Mouse (Mus musculus): Measurements from ENCODE around the gene Tnfrsf8.
"Not testable (repeated sequence)": the region's sequence is repeated elsewhere in the genome, so short reads cannot be mapped to it uniquely, and the experiment has no call there.

Tnfrsf8 gene

DNA sequence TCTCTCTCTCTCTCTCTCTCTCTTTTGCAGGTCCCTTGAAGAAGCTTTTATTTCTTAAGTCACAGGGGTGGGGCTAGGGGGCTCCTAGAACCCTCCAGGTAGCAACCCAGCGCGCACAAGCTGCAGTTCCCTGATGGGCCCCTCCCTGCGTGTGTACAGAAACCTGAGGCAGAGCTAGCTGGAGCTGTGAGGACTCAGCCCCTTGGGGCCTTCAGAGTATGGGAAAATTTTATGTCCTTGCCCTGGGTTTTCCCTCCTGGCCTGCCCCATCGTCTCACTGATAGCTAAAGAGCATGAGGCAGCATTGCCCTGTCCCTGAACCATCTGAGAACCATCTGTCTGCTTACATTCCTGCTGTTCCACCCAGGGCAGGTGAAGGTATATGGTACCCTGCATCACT, 8.5 kb downstream of the Tnfrsf8 start:
- DNase-seq (ENCODE audit: low spot score) = no peak

- DNase-seq (ENCODE audit: low spot score) = not testable (repeated sequence)
Observed at GRCm38 (mm10) chr4:145305661-145306362, 9.2 kb downstream of the Tnfrsf8 start.

- DNase-seq (ENCODE audit: low spot score) = no peak
Observed at GRCm38 (mm10) chr4:145304109-145304508, 10.9 kb downstream of the Tnfrsf8 start.

GRCm38 (mm10) chr4:145302106-145302505, 12.9 kb downstream of the Tnfrsf8 start:
- no peak for DNase-seq (ENCODE audit: low spot score)

DNA sequence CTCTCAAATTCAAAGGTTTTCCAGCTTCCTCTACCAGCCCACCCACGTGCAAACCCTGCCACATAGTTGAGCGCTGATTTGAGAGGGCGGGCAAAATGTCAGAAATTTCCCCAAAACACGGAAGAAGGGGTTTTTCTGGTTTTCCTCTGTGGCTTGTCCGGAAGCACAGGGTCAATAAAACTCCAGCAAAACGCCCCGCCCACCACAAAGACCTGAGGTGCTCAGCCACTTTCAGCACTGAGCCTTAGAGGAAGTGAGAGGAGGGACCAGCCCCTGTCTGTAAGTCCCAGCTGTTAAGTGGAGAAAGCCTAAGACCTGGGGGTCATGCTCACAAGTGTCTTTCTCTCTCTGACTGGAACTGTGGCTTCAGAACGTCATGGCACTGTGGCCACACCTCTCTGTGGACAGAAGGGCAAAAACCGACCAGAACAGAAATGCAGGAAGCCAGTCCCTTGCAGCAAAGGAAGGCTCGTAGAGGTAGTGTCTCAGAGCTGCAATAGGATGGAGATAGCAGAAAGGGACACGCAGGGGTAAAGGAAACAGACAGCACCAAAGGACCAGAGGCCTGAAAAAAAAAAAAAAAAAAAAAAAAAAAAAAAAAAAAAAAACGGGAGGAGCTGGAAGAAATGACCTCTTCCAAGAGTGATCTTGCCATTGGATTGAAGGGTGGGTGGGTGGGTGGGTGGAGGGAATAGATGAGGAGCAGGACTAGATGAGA, 14.6 kb downstream of the Tnfrsf8 start:
- DNase-seq (ENCODE audit: low spot score) = peak; percentile 44

- DNase-seq (ENCODE audit: low spot score) = no peak
Observed at GRCm38 (mm10) chr4:145299355-145299754, 15.6 kb downstream of the Tnfrsf8 start.

GRCm38 (mm10) chr4:145298846-145299245, 16.1 kb downstream of the Tnfrsf8 start:
- DNase-seq (ENCODE audit: low spot score) = no peak

DNA sequence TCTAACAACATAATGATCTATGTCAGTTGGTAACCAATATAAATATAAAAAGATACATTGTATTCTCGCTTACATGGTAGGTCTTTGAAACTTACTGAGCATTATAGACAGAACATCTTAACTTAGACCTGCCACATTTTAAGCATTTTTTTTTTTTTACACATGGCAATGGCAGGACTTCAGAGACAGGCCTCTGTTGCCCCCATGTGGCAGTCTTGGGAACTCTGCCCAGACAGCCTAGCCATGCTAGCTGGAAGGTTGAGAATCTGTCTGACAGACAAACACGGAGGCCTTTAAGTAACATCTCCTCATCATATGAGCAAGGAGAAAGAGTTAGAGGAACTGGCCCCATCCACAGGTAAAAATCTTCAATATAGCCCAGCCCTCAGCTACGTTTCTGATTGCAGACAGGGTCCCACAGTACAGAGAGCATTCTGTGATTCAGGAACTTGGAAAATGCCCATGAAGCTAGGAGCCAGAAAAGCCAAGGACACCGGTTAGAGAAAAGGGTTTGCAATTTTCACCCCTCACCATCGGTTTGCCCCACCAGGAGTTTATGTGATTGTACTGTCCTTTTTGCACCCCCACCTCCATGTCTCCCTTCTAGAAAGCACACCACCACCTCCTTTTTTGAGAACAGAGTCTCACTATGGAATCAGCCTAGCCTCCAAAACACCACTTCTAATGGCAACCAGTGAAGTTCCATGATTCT, 19.2 kb downstream of the Tnfrsf8 start:
- DNase-seq (ENCODE audit: low spot score) = no peak

GRCm38 (mm10) chr4:145294588-145294987, 20.4 kb downstream of the Tnfrsf8 start:
- no peak for DNase-seq (ENCODE audit: low spot score)

DNA sequence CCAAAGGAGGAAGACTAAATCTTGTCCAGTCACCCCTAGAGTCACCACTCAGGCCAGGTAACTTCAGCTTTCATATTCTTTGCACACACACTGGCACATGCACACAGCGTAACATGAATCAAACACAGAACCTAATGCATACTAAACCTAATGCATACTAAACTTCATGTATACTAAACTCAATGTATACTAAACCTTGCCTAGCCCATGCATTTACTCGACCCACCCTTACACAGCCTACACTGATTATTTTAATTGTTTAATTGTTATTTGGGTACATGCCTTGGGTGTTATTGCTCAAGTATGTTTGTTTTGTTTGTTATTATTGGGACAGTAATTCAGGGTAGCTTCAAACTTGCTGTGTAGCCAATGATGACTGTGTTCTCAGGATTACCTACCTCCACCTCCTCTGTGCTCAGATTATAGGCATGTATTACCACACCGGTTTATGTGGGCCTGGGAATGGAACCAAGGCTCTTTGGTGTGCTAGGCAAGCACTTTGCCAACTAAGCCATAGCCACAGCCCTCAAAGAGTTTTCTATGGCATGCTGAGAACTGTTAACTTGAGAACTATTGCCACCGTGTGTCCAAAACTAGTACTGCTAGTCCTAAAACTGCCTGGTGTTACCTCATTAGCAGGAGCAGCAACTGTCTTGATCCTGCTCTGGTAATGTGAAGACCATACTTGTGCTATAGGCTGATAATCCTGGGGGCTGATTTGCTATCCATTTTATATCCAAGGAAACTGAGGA, 28.4 kb downstream of the Tnfrsf8 start:
- peak; percentile 52 for DNase-seq (ENCODE audit: low spot score)

GRCm38 (mm10) chr4:145284675-145285074, 30.3 kb downstream of the Tnfrsf8 start:
- no peak for DNase-seq (ENCODE audit: low spot score)

- no peak for DNase-seq (ENCODE audit: low spot score)
Observed at GRCm38 (mm10) chr4:145283441-145283840, 31.5 kb downstream of the Tnfrsf8 start.

- no peak for DNase-seq (ENCODE audit: low spot score)
Observed at GRCm38 (mm10) chr4:145280966-145281365, 34.0 kb downstream of the Tnfrsf8 start.

DNA sequence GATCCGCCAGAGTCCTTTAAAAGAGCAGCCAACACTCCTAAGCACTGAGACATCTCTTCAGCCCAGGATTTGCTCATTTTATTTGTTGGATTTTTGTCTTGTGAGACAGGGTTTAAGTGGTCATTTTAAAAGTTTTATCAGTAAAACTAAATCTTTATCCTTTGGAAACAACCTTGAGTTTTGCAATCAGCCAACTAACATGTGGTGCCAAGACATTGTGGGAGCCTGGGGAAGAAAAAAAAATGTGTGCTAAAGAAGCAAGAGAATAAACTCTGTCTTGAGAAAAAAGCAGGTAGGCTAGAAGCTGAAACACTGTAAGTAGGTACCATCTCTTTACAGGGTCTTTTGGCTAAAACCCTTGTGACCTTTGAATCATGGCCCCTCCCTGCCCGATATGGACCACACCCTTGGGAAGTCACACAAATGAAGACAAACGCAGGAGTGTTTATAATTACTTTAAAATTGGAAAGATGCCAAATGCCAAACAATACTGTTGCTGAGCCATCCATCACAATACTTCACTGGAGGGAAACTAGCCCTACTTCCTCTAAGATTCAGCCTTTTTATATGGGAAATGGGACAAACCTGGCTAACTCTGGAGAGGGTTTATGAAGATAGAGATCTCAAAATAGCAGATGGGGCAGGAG, 36.1 kb downstream of the Tnfrsf8 start:
- no peak for DNase-seq (ENCODE audit: low spot score)

GRCm38 (mm10) chr4:145278231-145278630, 36.7 kb downstream of the Tnfrsf8 start:
- DNase-seq (ENCODE audit: low spot score) = no peak

GRCm38 (mm10) chr4:145276368-145277249, 38.4 kb downstream of the Tnfrsf8 start:
- DNase-seq (ENCODE audit: low spot score) = no peak

- no peak for DNase-seq (ENCODE audit: low spot score)
Observed at GRCm38 (mm10) chr4:145274887-145275286, 40.1 kb downstream of the Tnfrsf8 start.

DNA sequence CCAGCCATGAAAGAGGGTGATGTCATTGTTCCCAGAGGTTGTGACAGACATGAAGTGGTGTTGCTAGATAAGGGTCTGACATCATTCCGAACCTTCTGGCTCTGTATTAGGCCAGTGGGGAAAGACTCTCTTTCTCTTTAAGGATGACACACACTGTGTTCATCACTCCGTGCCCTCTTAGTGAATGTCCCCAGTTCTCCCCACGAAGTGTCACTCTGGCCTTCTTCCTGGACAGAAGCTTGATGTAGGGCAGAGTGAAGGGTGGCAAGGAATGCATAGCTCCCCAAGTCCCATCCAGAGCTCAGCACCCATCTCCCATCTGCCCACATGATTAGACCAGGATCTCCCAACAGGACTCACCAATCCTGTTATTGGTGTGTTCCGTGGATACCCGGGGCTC, 41.0 kb downstream of the Tnfrsf8 start:
- DNase-seq (ENCODE audit: low spot score) = no peak

GRCm38 (mm10) chr4:145272763-145273162, 42.2 kb downstream of the Tnfrsf8 start:
- no peak for DNase-seq (ENCODE audit: low spot score)

DNA sequence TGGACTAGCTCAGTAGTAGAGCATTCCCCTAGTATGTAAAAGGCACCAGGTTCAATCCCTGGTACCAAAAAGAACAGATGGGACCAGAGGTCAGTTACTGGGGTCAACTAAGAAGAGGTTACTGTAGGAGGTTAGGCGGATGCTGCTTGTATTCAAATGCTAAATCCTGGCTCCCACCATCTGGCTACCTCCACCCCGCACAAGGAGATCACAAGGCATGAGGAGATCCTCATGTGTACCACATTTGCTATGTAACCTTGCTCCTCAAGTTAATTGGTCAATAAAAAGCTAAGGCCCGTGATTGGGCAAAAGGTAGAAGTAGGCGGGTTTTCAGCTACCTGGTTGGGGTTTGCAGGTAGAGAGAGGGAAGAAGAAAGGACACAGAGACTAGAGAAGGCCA, 43.3 kb downstream of the Tnfrsf8 start:
- no peak for DNase-seq (ENCODE audit: low spot score)

GRCm38 (mm10) chr4:145270136-145270535, 44.8 kb downstream of the Tnfrsf8 start:
- no peak for DNase-seq (ENCODE audit: low spot score)

Data from spleen, adult 12 weeks (tissue).